Mouse (Mus musculus) neural tube, embryonic 14.5 days (tissue): Measurements from ENCODE around the gene Lhx5. TPM values are rescaled to one million over a fixed set of nuclear protein-coding genes. Genes with fewer than 3 reads are reported as not detected.

Experiments
- ATAC-seq: fragments of 200-750 bp; cut with Nextera tagmentation; 2 replicates; pipeline ENCODE4 v1.8.0; 2017; ENCODE audit warnings: low read depth, mild to moderate bottlenecking, moderate TSS enrichment, moderate library complexity
- H3K27ac ChIP-seq: fragments of 300-500 bp; sonication (generic); 2 replicates; pipeline ENCODE4 v1.5.1; 2014; ENCODE audit warnings: low read depth, mild to moderate bottlenecking, control low read depth, low read length, moderate library complexity, mixed read lengths
- H3K27me3 ChIP-seq: fragments of 300-500 bp; sonication (generic); 2 replicates; pipeline ENCODE4 v1.6.1; 2014; ENCODE audit warnings: low read length; ENCODE audit not compliant: control insufficient read depth, insufficient read depth
- H3K36me3 ChIP-seq: fragments of 300-500 bp; sonication (generic); 2 replicates; pipeline ENCODE4 v1.6.1; 2014; ENCODE audit warnings: low read length, mixed read lengths; ENCODE audit not compliant: control insufficient read depth, insufficient read depth
- H3K4me1 ChIP-seq: fragments of 300-500 bp; sonication (generic); 2 replicates; pipeline ENCODE4 v1.6.1; 2014; ENCODE audit warnings: low read length; ENCODE audit not compliant: control insufficient read depth, insufficient read depth
- H3K4me2 ChIP-seq: fragments of 300-500 bp; sonication (generic); 2 replicates; pipeline ENCODE4 v1.6.1; 2014; ENCODE audit warnings: mild to moderate bottlenecking, low read depth, low read length, control low read depth
- H3K4me3 ChIP-seq: fragments of 300-500 bp; sonication (generic); 2 replicates; pipeline ENCODE4 v1.5.1; 2014; ENCODE audit warnings: low read depth, low read length, control low read depth, mixed read lengths
- H3K9ac ChIP-seq: fragments of 300-500 bp; sonication (generic); replicated peaks from 2 replicates; pipeline ENCODE4 v1.6.1; 2014; ENCODE audit warnings: low read depth, mild to moderate bottlenecking, control low read depth, low read length, mixed read lengths
- H3K9me3 ChIP-seq: fragments of 300-500 bp; sonication (generic); 2 replicates; pipeline ENCODE4 v1.6.1; 2016; ENCODE audit warnings: low read length; ENCODE audit not compliant: control insufficient read depth
- WGBS: fragments of 180-500 bp; shearing (Covaris S2); extraction: QIAGEN DNeasy Blood & Tissue Kit; methylation state at CpG from one replicate; pipeline ENCODE4 v1.1.7; 2014; 5-methylcytosine and 5-hydroxymethylcytosine counted together
- polyA plus RNA-seq: library from polyadenylated mRNA; unstranded; fragments of >200 nt; fragmentation: Nextera tagmentation; extraction: Ambion mirVana; gene quantifications from 2 replicates; pipeline ENCODE4 v1.2.1, GENCODE M21; 2014

Gene Lhx5
- polyA plus RNA-seq, 1 experiment from 2014 or later, result 27.6 TPM

DNA sequence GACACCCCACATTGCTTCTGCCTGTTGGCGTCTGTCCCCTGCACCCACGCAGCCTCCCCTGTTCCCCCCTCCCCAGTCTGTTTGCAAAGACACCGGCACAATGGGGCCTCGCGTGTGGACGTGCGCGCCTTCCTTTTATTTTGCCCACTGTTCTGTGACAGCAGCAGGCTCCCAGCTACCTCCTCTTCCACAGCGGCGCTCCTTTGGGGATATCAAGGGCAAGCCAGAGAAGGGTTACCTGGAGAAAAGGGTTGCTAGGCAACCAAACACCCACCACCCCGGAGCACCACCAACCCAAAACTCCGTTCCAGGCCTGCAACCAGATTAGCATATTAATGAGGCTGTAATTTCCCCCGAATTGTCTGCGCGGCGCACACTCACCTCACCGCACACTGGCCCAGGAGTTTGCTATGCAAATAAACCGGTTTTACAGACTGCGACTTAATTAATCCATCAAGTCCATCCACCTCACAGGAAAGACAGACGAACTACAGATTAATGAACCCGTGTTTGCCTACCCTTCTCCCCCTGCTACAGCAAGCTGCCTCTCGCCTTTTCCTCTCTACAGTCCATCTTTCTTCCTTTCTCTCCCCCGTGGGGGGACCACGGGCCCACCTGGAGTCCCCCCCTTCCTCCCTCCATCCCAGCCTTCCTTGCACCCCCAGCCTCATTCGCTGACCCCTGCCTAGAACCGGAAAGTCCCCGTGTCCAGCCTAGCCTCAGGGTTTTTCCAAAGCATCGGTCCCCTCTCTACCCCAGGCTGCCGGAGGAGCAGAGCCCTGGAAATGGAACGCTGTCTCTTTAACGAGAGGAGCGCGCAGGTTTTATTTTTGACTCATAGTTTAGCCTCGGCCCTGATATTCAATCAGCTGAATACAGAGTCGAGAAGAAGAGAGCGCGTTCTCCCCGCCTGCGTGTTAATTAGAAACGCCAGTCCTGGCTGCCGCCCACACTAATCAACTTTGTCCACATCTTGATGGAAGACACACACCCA lies 21.8 kb upstream of the Lhx5 start:
- H3K9me3 ChIP-seq, result no peaks in the 10 kb centered on the region
- H3K36me3 ChIP-seq, result no peaks in the 10 kb centered on the region
- H3K4me3 ChIP-seq, result peak overlapping the region; percentile 24
- H3K4me2 ChIP-seq, result peak overlapping the region; percentile 50
- peak overlapping the region; percentile 48 for H3K9ac ChIP-seq
- H3K27me3 ChIP-seq, result no peaks in the 10 kb centered on the region
- ATAC-seq, result peak; percentile 91
- WGBS, result under 1% methylated on average over 40 of the region's 41 CpGs
- H3K27ac ChIP-seq, result peak overlapping the region; percentile 96
- 0 out of 2 replicates have a peak, but pooled peaks cover 3% of the 10 kb centered on the region for H3K4me1 ChIP-seq

DNA sequence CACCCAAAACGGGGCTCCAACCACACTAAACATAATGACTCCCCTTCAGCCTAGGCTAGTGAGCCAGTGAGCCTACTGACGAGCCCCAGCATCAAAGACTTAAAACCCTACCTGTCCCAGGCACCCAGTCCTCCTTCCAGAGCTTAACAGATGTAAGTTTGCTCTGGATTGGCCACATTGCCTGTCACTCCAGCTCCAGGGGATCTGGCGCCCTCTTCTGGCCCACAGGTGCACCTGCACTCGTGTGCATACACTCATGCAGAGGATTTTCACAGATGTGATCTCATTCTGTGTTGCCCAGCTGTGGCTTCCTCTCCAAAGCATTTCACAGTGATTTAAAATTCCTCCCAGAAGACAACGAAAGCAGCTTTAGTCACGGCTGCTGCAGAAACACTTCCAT lies 18.1 kb upstream of the Lhx5 start:
- Histone ChIP-seq H3K4me1 (0 out of 2 replicates have a peak, but pooled peaks cover 3% of the 10 kb centered on the region), H3K4me2 (no peak overlapping the region), H3K9me3 (no peaks in the 10 kb centered on the region), H3K4me3 (no peak overlapping the region), H3K27me3 (no peaks in the 10 kb centered on the region), H3K9ac (no peak overlapping the region), H3K27ac (no peak overlapping the region), H3K36me3 (no peaks in the 10 kb centered on the region)
- ATAC-seq, result no peak
- 83% methylated on average over 6 of the region's 6 CpGs for WGBS

DNA sequence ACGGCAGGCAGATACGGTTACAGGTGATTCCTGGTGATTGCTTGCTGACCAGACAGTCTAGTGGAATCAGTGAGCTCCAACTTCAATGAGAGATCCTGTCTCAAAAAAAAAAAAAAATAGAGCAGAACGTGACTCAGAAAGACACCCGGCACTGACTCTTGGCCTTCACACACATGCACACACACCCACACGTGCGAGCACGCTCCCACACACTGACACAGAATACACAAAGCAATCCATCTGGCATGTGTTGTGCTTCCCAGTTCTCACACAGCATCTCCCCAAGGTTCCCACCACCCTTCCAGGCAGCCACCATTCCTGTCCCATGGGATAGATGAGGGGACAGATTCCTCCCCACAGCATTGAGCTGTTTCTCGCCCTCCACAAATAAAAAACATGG lies 11.4 kb upstream of the Lhx5 start:
- no peaks in the 10 kb centered on the region for H3K36me3 ChIP-seq
- H3K4me3 ChIP-seq, result no peak overlapping the region
- no peak for ATAC-seq
- peaks cover 11% of the 10 kb centered on the region for H3K27me3 ChIP-seq
- 0 out of 2 replicates have a peak, but pooled peaks cover 6% of the 10 kb centered on the region for H3K4me1 ChIP-seq
- H3K4me2 ChIP-seq, result no peak overlapping the region
- 83% methylated on average over 8 of the region's 8 CpGs for WGBS
- H3K9me3 ChIP-seq, result no peaks in the 10 kb centered on the region
- 0 out of 2 replicates have a peak overlapping the region, but pooled peaks have one; percentile 7 for H3K27ac ChIP-seq
- no peak overlapping the region for H3K9ac ChIP-seq

DNA sequence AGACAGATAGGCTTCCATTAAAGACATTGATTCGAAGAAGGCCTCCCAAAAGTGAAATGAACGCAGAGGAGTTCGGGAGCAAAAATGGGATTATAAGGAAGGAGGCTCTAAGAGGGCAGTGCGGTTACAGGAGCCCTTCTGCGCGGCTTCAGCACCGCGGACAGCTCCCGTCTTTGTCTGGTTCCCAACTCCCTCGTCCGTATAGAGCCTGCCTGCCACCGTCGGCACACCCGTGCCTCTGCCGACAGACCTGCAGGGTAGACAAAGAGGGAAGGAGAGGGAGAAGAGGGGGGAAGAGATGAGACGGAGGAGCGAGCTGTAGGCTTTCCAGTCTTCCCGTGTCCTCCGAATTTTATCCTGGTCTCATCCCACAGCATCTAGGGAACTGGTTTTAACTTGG lies 7.5 kb upstream of the Lhx5 start:
- peak overlapping the region; percentile 60 for H3K4me2 ChIP-seq
- no peaks in the 10 kb centered on the region for H3K36me3 ChIP-seq
- H3K27ac ChIP-seq, result peak overlapping the region; percentile 82
- H3K9ac ChIP-seq, result peak overlapping the region; percentile 72
- ATAC-seq, result no peak
- no peaks in the 10 kb centered on the region for H3K9me3 ChIP-seq
- H3K27me3 ChIP-seq, result peaks cover 23% of the 10 kb centered on the region
- H3K4me1 ChIP-seq, result 0 out of 2 replicates have a peak, but pooled peaks cover 6% of the 10 kb centered on the region
- H3K4me3 ChIP-seq, result peak overlapping the region; percentile 36
- WGBS, result 1% methylated on average over 19 of the region's 19 CpGs

DNA sequence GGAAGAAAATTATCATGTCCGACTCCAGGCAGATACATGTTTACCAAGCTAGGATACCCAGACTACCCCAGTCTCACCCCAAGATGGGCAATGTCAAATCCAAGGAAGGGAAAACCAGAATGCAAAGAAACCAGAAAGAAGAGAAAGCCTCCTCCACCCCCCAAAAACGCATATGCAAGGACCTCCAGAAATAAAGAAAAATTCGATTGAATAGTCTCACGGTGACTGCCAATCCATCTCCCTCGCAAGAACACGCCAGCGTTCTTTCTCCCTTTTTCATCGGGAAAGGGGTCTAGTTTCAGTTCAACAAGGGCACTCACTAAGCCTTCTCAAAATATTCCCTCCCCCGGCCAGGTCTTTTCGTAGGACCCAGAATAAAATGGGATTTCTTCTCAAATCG lies 6.8 kb upstream of the Lhx5 start:
- H3K27ac ChIP-seq, result peak overlapping the region; percentile 82
- 2% methylated on average over 11 of the region's 11 CpGs for WGBS
- H3K4me2 ChIP-seq, result peak overlapping the region; percentile 60
- no peaks in the 10 kb centered on the region for H3K9me3 ChIP-seq
- no peak for ATAC-seq
- no peaks in the 10 kb centered on the region for H3K36me3 ChIP-seq
- H3K27me3 ChIP-seq, result peaks cover 24% of the 10 kb centered on the region
- H3K9ac ChIP-seq, result peak overlapping the region; percentile 72
- peak overlapping the region; percentile 36 for H3K4me3 ChIP-seq
- H3K4me1 ChIP-seq, result 0 out of 2 replicates have a peak, but pooled peaks cover 6% of the 10 kb centered on the region

DNA sequence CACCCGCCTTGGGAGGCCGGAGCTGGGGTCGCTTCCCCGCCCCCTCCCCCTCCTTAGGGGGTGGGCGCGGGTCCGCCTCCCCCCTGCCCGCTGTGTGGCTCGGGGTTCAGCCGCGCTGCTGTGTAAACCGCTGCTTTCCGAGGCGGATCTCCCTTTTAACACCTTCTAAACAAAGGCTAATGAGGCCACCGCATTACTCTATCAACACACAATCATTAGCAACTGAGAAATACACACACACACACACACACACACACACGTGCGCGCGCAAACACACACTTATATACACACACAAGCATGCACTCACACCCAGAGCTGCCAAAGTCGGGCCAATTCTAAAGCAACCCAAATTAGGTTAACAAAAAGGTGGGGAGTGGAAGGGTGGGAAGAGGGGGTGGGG lies 5.8 kb upstream of the Lhx5 start:
- Histone ChIP-seq H3K4me3 (peak overlapping the region; percentile 36), H3K4me1 (0 out of 2 replicates have a peak, but pooled peaks cover under 1% of the 10 kb centered on the region), H3K9ac (peak overlapping the region; percentile 72), H3K4me2 (peak overlapping the region; percentile 60), H3K36me3 (no peaks in the 10 kb centered on the region), H3K27me3 (peaks cover 30% of the 10 kb centered on the region), H3K9me3 (no peaks in the 10 kb centered on the region), H3K27ac (peak overlapping the region; percentile 82)
- under 1% methylated on average over 13 of the region's 20 CpGs for WGBS
- no peak for ATAC-seq

DNA sequence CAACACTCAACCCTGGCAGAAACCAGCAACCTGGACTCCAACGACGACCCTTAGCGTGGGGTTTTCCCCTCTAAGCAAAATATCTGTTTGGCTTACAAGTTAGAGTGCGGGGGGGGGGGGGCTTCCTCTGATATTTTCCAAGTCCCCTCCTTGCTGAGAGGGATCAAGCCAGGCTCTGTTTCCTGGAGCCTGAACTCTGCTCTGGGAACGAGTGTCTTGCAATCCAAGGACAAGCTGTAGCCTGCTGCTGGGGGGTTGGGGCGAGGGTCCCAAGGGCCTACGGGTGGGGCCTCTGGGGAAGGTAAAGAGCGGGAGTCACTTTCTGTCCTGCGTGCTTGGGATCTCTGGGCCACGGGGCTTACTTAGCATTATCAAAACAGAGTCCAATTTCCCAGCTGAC lies 4.9 kb upstream of the Lhx5 start:
- Histone ChIP-seq H3K27me3 (peaks cover 29% of the 10 kb centered on the region), H3K9me3 (no peaks in the 10 kb centered on the region), H3K4me3 (peak overlapping the region; percentile 32), H3K27ac (peak overlapping the region; percentile 94), H3K4me2 (peak overlapping the region; percentile 68), H3K4me1 (no peaks in the 10 kb centered on the region), H3K36me3 (no peaks in the 10 kb centered on the region), H3K9ac (peak overlapping the region; percentile 66)
- ATAC-seq, result no peak
- WGBS, result 3% methylated on average over 10 of the region's 10 CpGs

DNA sequence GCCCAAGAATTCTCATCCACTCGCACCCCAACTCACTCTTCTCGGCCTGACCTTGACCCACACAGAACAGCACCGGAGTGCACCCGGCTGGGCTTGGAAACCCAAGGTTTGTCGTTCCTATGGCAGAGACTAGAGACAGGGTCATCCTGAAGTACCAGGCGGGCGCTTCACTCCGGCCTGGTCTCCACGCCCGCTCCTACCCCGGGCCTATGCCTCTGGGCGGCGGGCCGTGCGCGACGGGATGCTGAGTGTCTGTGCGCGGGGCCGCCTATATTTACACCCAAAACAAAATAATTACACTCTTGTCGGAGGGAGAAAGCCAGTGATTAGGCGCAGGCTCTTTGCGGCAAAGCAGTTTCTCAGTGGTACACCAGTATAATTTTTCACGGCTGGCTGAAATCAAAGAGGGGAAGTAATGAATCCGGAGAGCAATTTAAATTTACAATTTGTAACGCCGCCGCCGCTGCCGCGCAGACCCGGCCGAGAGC lies 4.0 kb upstream of the Lhx5 start:
- peak overlapping the region; percentile 68 for H3K4me2 ChIP-seq
- H3K27me3 ChIP-seq, result peaks cover 30% of the 10 kb centered on the region

More for the DNA sequence above, 4.0 kb upstream of the Lhx5 start:
- peak overlapping the region; percentile 94 for H3K27ac ChIP-seq
- no peak for ATAC-seq
- 2% methylated on average over 33 of the region's 33 CpGs for WGBS
- peak overlapping the region; percentile 66 for H3K9ac ChIP-seq
- no peaks in the 10 kb centered on the region for H3K4me1 ChIP-seq
- no peaks in the 10 kb centered on the region for H3K9me3 ChIP-seq
- H3K4me3 ChIP-seq, result peak overlapping the region; percentile 32
- no peaks in the 10 kb centered on the region for H3K36me3 ChIP-seq
